Mouse (Mus musculus) kidney, adult 2 months (tissue): ENCODE data around the gene Tbx4.

Experiments used
- CTCF ChIP-seq: fragments of 200-500 bp; conservative IDR thresholded peaks from 2 replicates; pipeline ENCODE4 v1.5.1; 2011; ENCODE audit warnings: low read depth, mild to moderate bottlenecking, control low read depth, low read length, moderate library complexity, mixed read lengths; ENCODE audit not compliant: insufficient read depth, insufficient read length
- POLR2A ChIP-seq: fragments of 200-500 bp; IDR thresholded peaks from one replicate; pipeline ENCODE4 v1.6.1; 2011; ENCODE audit warnings: low read depth, low read length, control low read depth

GRCm38 (mm10) chr11:85889056-85889729 lies 3.0 kb downstream of the Tbx4 start:
- TF ChIP-seq POLR2A: no peak
- TF ChIP-seq CTCF: no peak
